Mouse (Mus musculus) embryonic facial prominence, embryonic 13.5 days (tissue): ENCODE measurements around the gene Nemp1. TPM values are rescaled to one million over a fixed set of nuclear protein-coding genes. Genes with fewer than 3 reads are reported as not detected.

Experiments used
- ATAC-seq: fragments of 200-750 bp; cut with Nextera tagmentation; 2 replicates; pipeline ENCODE4 v1.8.0; 2017; ENCODE audit warnings: low read depth; ENCODE audit not compliant: insufficient number of reproducible peaks, insufficient read depth, low FRiP score, low TSS enrichment
- H3K27ac ChIP-seq: fragments of 300-500 bp; sonication (generic); 2 replicates; pipeline ENCODE4 v1.5.1; 2015; ENCODE audit warnings: moderate library complexity, mild to moderate bottlenecking, inconsistent platforms
- H3K27me3 ChIP-seq: fragments of 300-500 bp; sonication (generic); 2 replicates; pipeline ENCODE4 v1.6.1; 2015; ENCODE audit warnings: mild to moderate bottlenecking, inconsistent platforms
- H3K36me3 ChIP-seq: fragments of 300-500 bp; sonication (generic); 2 replicates; pipeline ENCODE4 v1.6.1; 2015; ENCODE audit warnings: mild to moderate bottlenecking, inconsistent platforms
- H3K4me1 ChIP-seq: fragments of 300-500 bp; sonication (generic); 2 replicates; pipeline ENCODE4 v1.6.1; 2015; ENCODE audit warnings: inconsistent platforms
- H3K4me2 ChIP-seq: fragments of 300-500 bp; sonication (generic); 2 replicates; pipeline ENCODE4 v1.6.1; 2015; ENCODE audit warnings: moderate library complexity, mild to moderate bottlenecking, inconsistent platforms
- H3K4me3 ChIP-seq: fragments of 300-500 bp; sonication (generic); 2 replicates; pipeline ENCODE4 v1.5.1; 2015; ENCODE audit warnings: mild to moderate bottlenecking, inconsistent platforms
- H3K9ac ChIP-seq: fragments of 300-500 bp; sonication (generic); 2 replicates; pipeline ENCODE4 v1.6.1; 2015; ENCODE audit warnings: mild to moderate bottlenecking, inconsistent platforms
- H3K9me3 ChIP-seq: fragments of 300-500 bp; sonication (generic); 2 replicates; pipeline ENCODE4 v1.6.1; 2016; ENCODE audit warnings: inconsistent platforms
- WGBS: fragments of 180-500 bp; shearing (Covaris S2); methylation state at CpG from one replicate; pipeline ENCODE4 v1.1.7; 2015; ENCODE audit warnings: mixed read lengths; 5-methylcytosine and 5-hydroxymethylcytosine counted together
- polyA plus RNA-seq: library from polyadenylated mRNA; unstranded; fragments of >200 nt; fragmentation: Nextera tagmentation; extraction: Ambion mirVana; gene quantifications from 2 replicates; pipeline ENCODE4 v1.2.1, GENCODE M21; 2015

Gene Nemp1
- polyA plus RNA-seq: 9.1 and 10.6 TPM in 2 replicates

DNA sequence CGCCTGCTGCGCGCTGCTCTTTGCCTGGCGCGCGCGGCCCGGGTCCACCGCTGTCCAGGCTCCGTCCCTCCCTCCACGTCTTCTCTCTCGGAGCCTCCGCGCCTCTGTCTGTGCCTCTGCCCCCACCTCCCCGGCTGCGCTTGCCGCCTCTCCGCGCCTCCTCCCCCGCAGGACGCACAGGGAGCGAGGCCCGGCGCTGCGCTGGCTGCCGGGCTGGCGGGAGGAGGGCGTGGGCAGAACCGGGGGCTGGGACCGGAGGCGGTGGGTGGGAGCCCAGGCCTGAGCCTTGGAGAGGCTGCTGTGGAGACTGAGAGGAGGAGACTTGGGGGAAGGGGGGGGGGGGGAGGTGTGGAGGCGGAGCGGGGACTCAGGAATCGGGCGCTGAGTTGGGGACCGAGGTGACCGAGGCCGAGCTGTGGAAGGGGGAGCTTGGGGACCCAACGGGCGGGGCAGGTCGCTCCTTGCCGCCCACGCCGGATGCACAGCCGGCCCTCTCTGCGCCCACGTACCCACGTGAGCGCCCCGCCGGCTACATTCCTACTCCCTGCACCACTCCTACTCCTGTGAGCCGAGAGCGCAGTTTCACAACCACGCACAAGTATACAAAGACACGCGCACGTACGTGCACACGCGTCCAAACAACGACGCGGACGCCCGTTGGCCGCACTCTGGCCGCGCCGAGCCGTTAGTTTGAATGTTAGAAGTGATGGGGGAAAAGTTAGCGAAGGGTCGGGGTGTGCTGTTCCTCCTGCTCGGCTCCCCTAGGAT is at the start of gene Nemp1:
Gene Nemp1, plus strand, starts transcription at position 401 of the 768 bp plus-strand sequence.
- H3K9me3 ChIP-seq: no peaks in the 10 kb centered on the region
- H3K9ac ChIP-seq: peak within 1 kb of the TSS; percentile 94
- no peaks in the 10 kb centered on the region for H3K27me3 ChIP-seq
- H3K36me3 ChIP-seq: peaks cover 30% of the 10 kb centered on the region
- H3K4me2 ChIP-seq: peak within 1 kb of the TSS; percentile 90
- WGBS: under 1% methylated on average over 69 of the region's 73 CpGs
- H3K27ac ChIP-seq: peak within 1 kb of the TSS; percentile 100
- peaks cover 56% of the 10 kb centered on the region for H3K4me1 ChIP-seq
- ATAC-seq: peak; percentile 65
- peak within 1 kb of the TSS; percentile 87 for H3K4me3 ChIP-seq

DNA sequence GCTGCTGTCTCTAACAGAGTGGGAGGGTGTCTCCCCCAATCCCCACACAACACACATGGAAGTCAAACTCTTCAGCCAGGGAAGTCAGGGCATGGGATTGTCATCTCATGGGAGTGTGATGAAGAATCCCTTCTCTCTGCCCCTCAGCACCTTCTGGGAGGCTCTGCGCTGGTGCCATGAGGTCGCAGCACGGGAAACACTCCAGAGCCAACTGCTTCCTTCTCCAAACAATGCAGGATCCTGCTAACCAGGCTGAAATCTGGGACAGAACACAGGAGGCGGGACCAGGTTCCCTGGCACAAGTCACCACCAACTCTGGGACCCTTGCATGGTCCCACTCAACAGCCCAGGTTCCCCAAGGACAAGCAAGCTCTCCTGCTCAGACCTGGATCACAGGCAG is 49.4 kb upstream of the Nemp1 start:
- no peak for ATAC-seq
- Histone ChIP-seq H3K4me2 (peak overlapping the region; percentile 85), H3K4me1 (peaks cover 77% of the 10 kb centered on the region), H3K36me3 (peaks cover 20% of the 10 kb centered on the region), H3K9me3 (no peaks in the 10 kb centered on the region), H3K4me3 (peak overlapping the region; percentile 4; the same call in 1 of the 2 replicates), H3K27me3 (no peaks in the 10 kb centered on the region), H3K9ac (peak overlapping the region; percentile 44), H3K27ac (peak overlapping the region; percentile 74)
- WGBS: 53% methylated on average over 4 of the region's 4 CpGs

DNA sequence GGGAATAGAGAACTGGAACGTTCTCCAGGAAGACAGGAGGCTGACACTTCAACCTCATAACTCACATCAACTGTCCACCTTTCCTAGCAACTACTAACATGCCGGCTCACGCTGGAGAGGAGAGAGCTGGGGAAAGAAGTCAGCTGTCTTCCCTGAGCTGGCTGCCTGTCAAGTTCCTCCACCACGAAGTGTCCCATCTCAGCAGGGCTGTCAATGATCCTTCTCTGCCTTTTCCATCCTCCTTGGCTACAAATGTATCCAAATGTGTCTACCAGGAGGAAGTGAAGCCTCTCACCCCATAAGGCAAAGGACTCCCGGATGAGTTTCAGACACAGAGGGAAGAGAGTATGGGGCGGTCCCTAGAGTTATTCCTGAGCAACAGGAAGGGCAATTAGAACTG is 48.5 kb upstream of the Nemp1 start:
- Histone ChIP-seq H3K4me1 (peaks cover 75% of the 10 kb centered on the region), H3K4me2 (peak overlapping the region; percentile 85), H3K27ac (0 out of 2 replicates have a peak overlapping the region, but pooled peaks have one; percentile 98), H3K36me3 (peaks cover 11% of the 10 kb centered on the region), H3K9me3 (no peaks in the 10 kb centered on the region), H3K4me3 (peak overlapping the region; percentile 87), H3K9ac (peak overlapping the region; percentile 94), H3K27me3 (no peaks in the 10 kb centered on the region)
- 26% methylated on average over 6 of the region's 6 CpGs for WGBS
- no peak for ATAC-seq

DNA sequence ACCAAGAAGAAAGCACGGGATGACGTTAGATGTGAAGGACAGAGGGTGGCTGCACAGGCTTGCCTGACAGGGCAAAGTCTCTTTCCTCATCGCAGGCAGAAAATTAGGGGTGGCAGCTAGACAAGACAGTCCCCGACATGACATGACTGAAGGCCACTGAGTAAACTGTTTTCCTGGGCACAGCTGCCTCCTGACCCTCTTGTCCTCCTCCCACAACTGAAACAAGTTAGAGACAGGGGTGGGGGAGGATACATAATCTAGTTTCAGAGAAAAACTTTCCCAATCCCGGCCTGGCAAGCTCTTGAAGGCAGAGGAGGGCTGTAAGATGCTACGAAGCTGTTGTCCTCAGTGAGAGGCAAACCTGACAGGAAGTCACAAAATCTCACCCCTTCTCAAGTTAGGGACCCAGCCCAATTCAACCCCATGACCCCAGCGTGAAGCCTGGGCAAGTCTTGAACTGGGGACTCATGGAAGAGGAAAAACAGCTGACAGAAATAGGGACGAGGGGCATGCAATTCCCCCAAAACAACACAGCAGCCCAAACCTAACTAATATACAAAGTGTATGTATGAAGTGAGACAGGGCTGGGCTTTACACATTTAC is 47.5 kb upstream of the Nemp1 start:
- peaks cover 5% of the 10 kb centered on the region for H3K36me3 ChIP-seq
- H3K9ac ChIP-seq: peak overlapping the region; percentile 94
- ATAC-seq: no peak
- no peaks in the 10 kb centered on the region for H3K27me3 ChIP-seq
- peaks cover 64% of the 10 kb centered on the region for H3K4me1 ChIP-seq
- H3K27ac ChIP-seq: peak overlapping the region; percentile 98
- H3K9me3 ChIP-seq: no peaks in the 10 kb centered on the region
- 13% methylated on average over 8 of the region's 8 CpGs for WGBS
- peak overlapping the region; percentile 85 for H3K4me2 ChIP-seq
- peak overlapping the region; percentile 87 for H3K4me3 ChIP-seq

DNA sequence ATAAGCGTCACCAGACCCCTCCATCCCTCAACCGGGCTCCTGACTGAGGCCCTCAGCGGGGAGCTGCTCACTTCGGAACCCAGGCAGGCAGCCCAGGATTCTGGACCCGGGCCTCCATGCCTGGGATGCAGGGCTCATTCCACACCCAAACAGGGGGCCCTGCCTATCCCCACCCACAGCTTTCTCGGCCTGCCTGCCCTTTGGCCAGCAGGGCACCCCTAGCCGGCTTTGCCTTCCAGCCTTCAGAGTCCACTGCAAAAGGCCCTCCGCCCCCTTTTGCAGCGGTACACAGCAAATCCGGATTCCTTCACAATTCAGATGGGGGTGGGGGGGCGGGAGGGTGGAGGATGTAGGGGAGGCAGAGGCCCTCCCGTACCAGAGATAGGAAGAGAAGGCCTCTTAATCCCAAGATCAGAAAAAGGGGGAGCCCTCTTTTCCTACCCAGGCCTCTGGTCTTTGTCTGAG is 46.7 kb upstream of the Nemp1 start:
- peak overlapping the region; percentile 98 for H3K27ac ChIP-seq
- WGBS: under 1% methylated on average over 12 of the region's 12 CpGs
- peak overlapping the region; percentile 85 for H3K4me2 ChIP-seq
- H3K9ac ChIP-seq: peak overlapping the region; percentile 94
- no peaks in the 10 kb centered on the region for H3K27me3 ChIP-seq
- no peak for ATAC-seq
- peak overlapping the region; percentile 87 for H3K4me3 ChIP-seq
- H3K9me3 ChIP-seq: no peaks in the 10 kb centered on the region
- H3K4me1 ChIP-seq: peaks cover 57% of the 10 kb centered on the region
- H3K36me3 ChIP-seq: peaks cover 5% of the 10 kb centered on the region

DNA sequence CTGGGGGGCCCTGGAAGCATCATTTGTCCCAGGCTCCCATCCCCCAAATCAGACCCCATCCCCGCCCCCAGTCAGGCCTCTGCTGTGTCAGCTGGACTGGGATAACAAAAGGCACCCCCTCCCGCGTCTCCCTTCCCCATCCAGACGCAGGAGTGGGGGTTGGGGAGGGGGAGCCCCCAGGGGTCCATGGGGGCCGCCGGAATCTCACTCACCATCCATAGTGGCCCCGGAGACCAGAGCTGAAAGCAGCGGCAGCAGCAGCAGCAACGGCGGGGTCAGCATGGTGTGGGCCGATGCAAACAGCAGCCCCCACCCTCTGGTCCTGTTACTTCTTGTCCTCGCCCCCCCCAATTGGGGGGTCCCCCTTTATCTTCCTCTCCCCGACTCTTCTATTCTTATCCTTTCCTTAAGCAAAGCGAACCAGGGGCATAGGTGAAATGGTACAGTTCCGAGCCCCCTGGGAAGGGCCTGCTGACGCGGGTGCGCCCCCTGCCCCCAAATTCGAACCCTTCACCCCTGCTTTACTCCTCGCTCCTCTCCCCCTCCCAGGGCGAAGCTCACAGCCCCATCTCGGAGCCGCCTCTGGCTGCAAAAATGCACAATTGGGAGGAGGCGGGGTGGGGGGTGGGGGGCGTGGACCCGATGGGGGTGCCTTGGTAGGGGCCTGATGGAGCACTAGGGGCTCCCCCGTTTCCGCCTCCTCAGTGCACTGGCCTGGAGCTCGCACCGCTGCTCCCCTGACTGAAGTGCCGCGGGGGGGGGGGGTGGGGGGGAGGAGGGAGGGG is 46.1 kb upstream of the Nemp1 start, which contains the start of gene Lrp1:
Gene Lrp1, minus strand, starts transcription at position 743 of the 785 bp plus-strand sequence.
- Histone ChIP-seq H3K27ac (peak within 1 kb of the TSS; percentile 98), H3K27me3 (no peaks in the 10 kb centered on the region), H3K4me3 (peak within 1 kb of the TSS; percentile 87), H3K9ac (peak within 1 kb of the TSS; percentile 94), H3K9me3 (no peaks in the 10 kb centered on the region), H3K4me1 (peaks cover 50% of the 10 kb centered on the region), H3K4me2 (peak within 1 kb of the TSS; percentile 85), H3K36me3 (peaks cover 5% of the 10 kb centered on the region)
- peak; percentile 77 for ATAC-seq
- under 1% methylated on average over 27 of the region's 32 CpGs for WGBS

DNA sequence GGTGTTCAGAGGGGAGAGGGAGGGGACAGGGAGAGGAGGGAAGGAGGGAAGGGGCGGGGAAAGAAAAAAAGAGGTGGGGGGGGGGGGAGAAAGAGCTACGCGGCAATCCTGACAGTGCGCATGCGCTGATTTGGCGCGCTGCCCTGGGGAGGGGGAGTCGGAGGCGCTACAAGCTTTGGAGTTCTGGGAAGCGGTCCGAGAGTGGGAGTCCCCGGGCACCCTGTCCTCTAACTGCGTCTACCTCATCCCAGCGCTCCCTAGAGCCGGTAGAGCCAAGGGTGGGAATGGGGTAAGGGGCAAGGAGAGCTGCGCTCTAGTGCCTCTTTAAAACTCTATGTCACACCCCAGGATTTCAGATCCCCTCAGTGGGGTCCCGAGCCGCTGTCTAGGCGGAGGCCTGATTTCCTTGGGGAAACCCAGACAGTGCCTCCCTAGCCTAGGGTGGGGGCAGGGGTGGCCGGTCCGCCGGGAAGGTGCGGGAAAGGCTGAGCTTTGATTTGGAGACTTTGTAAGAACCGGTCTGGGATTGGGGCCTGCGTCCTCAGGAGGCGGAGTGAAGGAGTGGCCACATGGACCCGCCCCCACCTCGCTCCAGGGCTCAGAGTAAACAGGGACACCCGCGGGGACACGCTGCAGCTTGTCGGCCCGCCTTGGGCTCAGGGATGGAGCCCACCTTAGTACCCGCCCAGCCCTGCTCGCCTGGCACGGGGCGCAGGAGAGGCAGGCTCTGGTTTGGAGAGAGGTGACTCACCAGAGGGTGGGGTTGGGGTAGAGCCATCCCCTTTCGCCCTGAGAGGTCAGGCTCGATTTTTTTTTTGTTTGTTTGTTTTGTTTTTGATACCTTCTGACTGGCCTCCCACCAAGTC is 45.3 kb upstream of the Nemp1 start:
- 0 out of 2 replicates have a peak, but pooled peaks cover 5% of the 10 kb centered on the region for H3K9me3 ChIP-seq
- H3K36me3 ChIP-seq: peaks cover 5% of the 10 kb centered on the region
- no peaks in the 10 kb centered on the region for H3K27me3 ChIP-seq
- H3K4me2 ChIP-seq: peak overlapping the region; percentile 85
- WGBS: under 1% methylated on average over 39 of the region's 39 CpGs
- peak overlapping the region; percentile 87 for H3K4me3 ChIP-seq
- H3K9ac ChIP-seq: peak overlapping the region; percentile 85
- H3K27ac ChIP-seq: peak overlapping the region; percentile 98
- H3K4me1 ChIP-seq: peaks cover 42% of the 10 kb centered on the region
- ATAC-seq: peak; percentile 88

DNA sequence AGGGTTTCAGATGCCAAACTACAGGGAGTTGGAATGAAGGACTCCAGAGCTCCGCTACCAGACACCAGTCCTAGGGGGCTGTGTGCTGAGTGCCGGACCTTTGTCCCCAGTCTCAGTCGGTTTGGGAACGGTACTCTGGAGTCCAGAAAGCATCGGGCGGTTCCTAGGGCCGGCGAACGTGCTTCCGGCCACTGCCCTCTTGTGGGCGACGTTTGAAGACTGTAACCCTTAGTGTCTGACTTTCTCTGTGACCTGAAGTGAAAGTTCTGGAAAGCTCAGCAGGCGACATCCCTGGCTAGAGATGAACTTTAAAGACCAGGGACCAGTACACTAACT is 44.7 kb upstream of the Nemp1 start:
- no peak for ATAC-seq
- no peaks in the 10 kb centered on the region for H3K27me3 ChIP-seq

DNA sequence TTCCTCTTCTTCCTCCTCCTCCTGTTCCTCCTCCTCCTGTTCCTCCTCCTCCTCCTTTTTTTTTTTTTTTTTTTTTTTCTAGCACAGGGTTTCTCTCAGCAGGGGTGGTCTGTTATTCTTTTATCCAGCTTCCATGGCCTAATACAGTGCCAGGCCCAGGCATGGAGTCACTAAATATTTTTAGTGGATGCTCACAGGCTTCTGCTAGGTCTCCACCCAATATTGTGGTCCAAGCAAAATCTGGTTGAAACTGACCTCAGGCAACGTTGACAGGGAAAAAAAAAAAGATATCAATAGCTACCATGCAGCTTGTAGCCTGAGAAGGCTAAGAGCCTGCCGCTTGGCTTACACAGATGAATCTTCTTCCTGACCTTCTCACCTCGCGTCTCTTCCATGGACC is 44.0 kb upstream of the Nemp1 start:
- peaks cover 10% of the 10 kb centered on the region; the same call in 1 of the 2 replicates for H3K9me3 ChIP-seq
- no peaks in the 10 kb centered on the region for H3K27me3 ChIP-seq
- no peak overlapping the region for H3K4me3 ChIP-seq
- H3K9ac ChIP-seq: no peak overlapping the region
- H3K36me3 ChIP-seq: no peaks in the 10 kb centered on the region
- no peak for ATAC-seq
- peak overlapping the region; percentile 85 for H3K4me2 ChIP-seq
- WGBS: 59% methylated on average over 4 of the region's 4 CpGs
- peaks cover 30% of the 10 kb centered on the region for H3K4me1 ChIP-seq
- peak overlapping the region; percentile 98 for H3K27ac ChIP-seq

More for the DNA sequence above, 44.7 kb upstream of the Nemp1 start:
- Histone ChIP-seq H3K4me1 (peaks cover 36% of the 10 kb centered on the region), H3K9me3 (peaks cover 10% of the 10 kb centered on the region; the same call in 1 of the 2 replicates), H3K36me3 (peaks cover 3% of the 10 kb centered on the region), H3K4me3 (peak overlapping the region; percentile 87), H3K27ac (peak overlapping the region; percentile 98), H3K4me2 (peak overlapping the region; percentile 85), H3K9ac (peak overlapping the region; percentile 85)
- 1% methylated on average over 13 of the region's 13 CpGs for WGBS

DNA sequence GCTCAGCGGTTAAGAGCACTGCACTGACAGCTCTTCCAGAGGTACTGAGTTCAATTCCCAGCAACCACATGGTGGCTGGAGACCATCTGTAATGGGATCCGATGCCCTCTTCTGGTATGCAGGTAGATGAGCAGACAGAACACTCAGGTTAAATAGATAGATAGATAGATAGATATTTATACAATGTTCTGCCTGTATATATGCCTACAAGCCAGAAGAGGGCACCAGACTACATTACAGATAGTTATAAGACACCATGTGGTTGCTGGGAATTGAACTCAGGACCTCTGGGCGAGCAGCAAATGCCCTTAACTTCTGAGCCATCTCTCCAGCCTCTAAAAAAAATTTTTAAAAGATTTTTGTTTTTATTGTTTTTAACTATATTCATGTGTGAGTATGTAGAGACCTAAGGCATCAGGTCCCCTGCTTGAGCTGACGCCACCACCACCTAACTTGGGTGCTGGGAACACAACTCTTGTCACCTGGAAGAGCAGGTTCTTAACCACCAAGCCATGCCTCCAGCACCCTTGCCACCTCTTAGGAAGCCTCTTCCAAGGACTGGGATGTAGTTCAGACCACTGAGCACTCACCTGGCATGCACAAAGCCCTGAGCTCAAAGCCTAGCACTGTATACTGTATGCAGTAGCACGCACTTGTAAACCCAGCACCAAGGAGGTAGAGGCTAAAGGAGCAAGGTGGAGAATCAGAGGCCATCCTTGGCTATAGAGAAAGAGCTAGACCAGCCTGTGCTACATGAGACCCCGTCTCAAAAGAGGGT is 43.1 kb upstream of the Nemp1 start:
- WGBS: 92% methylated on average over 6 of the region's 6 CpGs
- no peak for ATAC-seq
- Histone ChIP-seq H3K4me3 (no peak overlapping the region), H3K4me1 (peaks cover 20% of the 10 kb centered on the region), H3K27me3 (no peaks in the 10 kb centered on the region), H3K9ac (no peak overlapping the region), H3K36me3 (no peaks in the 10 kb centered on the region), H3K4me2 (no peak overlapping the region), H3K27ac (no peak overlapping the region), H3K9me3 (peaks cover 10% of the 10 kb centered on the region; the same call in 1 of the 2 replicates)
